Mouse (Mus musculus) gastrocnemius, postnatal 25 days (tissue): ENCODE data around the gene Smarcd1. TPM values are rescaled to one million over a fixed set of nuclear protein-coding genes. Genes with fewer than 3 reads are reported as not detected.
"Not testable (repeated sequence)": the region's sequence is repeated elsewhere in the genome, so short reads cannot be mapped to it uniquely, and the experiment has no call there.

Experiments used
- DNase-seq: peaks from one replicate; pipeline ENCODE4 v3.0.0; 2022
- total RNA-seq, 2 experiments: library from RNA; stranded (reverse); gene quantifications; 1 replicate in 1 of 2; 2 replicates in 1 of 2; pipeline ENCODE4 v1.2.3; 2021

Smarcd1 gene
- total RNA-seq, 2 experiments from 2014 or later, result 4.6 to 5.9 TPM

GRCm38 (mm10) chr15:99715361-99715865, 13.5 kb downstream of the Smarcd1 start:
- DNase-seq, result no peak

- no peak for DNase-seq
These were observed 14.2 kb downstream of the Smarcd1 start for GRCm38 (mm10) chr15:99715982-99716746.

GRCm38 (mm10) chr15:99716814-99717213, 14.9 kb downstream of the Smarcd1 start:
- no peak for DNase-seq

DNA sequence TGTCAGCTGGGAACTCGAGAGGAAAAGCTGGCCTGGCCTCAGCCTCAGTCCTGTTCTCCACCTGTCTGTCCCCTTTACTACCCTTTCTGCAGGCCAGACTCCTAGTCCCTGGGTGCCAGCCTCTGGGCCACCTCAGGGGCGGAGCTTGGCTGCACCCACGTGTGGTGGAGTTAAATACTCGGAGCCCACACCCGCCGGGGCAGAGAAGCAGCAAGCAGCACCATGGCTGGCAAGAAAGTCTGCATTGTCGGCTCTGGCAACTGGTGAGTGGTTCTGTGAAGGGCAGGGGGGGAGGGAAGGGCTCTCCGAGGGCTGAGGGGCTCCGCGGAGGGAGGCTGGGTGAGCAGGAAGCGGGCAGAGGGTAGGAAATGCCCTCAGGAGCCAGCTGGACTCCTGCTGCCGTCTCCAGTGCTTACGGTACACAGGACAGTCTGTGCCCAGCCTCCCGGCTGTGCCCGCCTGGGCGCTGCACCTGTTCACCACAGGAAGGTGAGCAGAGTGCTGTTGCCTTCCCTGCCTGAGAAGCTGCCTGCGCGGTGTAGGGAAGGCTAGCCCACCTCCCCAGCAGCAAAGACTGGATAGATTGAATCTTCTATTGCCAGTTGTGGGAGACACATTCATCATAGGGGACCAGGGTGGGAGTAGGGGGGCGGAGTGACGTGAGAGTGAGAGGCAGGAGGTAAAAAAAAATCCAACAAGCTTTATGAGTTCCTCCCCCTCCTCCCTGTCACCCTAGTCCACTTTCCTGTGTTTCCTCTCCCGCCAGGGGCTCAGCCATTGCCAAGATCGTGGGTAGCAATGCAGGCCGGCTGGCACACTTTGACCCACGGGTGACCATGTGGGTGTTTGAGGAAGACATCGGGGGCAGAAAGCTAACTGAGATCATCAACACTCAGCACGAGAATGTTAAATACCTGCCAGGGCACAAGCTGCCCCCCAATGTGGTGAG, 15.7 kb downstream of the Smarcd1 start, which contains the start of gene Gpd1:
Gene Gpd1 (plus strand): TSS at position 130 of the 949 bp plus-strand sequence.
- DNase-seq, result peak; percentile 89

- DNase-seq, result peak; percentile 76
These were observed 16.6 kb downstream of the Smarcd1 start for GRCm38 (mm10) chr15:99718461-99719021.

DNA sequence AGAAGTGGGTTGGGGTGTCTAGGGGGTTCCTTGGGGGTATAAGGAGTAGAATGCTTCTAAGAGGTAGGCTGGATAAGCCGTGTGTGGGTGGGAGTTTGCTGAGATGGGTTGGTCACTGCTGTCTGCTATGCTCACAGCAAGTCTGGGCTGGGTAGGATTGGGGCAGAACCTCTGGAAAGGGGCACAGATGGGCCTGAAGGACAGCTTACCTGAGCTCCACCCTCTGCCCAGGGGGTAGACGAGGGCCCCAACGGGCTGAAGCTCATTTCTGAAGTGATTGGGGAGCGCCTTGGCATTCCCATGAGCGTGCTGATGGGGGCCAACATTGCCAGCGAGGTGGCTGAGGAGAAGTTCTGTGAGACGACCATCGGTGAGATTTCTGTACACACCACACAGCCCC, 17.9 kb downstream of the Smarcd1 start:
- no peak for DNase-seq

- no peak for DNase-seq
These were observed 20.2 kb downstream of the Smarcd1 start for GRCm38 (mm10) chr15:99721921-99722743.

GRCm38 (mm10) chr15:99723120-99723514, 21.2 kb downstream of the Smarcd1 start:
- DNase-seq, result no peak

- peak; percentile 85 for DNase-seq
These were observed 21.8 kb downstream of the Smarcd1 start for GRCm38 (mm10) chr15:99723515-99724291.

DNA sequence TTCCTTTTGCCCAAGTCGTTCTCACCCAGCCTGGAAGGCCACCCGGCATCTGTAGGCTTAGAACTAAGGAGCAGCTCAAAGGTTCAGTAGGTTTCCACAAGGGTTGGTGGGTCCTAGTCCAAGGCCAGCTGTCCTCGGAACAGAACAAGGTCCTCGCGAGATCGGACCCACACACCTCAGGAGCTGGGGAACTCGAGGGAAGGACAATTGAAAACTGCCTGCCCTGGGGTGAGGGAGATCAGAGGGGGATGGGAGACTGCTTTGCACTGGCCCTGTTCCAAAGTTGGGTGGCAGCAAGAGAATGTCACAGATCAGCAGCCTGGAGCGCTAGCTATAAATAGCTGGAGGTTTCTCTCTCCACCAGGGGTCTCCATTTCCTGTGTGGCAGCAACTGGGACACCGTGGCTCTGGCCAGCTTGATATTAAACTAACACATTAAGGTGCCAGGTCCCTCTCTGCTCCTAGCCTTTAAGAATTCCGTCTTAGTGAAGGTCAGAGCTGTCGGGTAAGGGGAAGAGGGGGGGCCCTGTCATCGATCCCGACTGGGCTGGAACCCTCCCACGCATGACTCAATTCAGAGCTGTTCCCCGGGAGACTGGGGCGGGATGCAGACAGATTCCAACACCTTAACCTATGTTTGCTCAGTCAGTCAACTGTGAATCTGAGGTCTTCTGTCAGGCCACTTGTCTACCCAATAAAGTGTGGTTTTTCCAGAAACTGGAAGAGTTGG, 22.5 kb downstream of the Smarcd1 start:
- DNase-seq, result peak; percentile 83

DNA sequence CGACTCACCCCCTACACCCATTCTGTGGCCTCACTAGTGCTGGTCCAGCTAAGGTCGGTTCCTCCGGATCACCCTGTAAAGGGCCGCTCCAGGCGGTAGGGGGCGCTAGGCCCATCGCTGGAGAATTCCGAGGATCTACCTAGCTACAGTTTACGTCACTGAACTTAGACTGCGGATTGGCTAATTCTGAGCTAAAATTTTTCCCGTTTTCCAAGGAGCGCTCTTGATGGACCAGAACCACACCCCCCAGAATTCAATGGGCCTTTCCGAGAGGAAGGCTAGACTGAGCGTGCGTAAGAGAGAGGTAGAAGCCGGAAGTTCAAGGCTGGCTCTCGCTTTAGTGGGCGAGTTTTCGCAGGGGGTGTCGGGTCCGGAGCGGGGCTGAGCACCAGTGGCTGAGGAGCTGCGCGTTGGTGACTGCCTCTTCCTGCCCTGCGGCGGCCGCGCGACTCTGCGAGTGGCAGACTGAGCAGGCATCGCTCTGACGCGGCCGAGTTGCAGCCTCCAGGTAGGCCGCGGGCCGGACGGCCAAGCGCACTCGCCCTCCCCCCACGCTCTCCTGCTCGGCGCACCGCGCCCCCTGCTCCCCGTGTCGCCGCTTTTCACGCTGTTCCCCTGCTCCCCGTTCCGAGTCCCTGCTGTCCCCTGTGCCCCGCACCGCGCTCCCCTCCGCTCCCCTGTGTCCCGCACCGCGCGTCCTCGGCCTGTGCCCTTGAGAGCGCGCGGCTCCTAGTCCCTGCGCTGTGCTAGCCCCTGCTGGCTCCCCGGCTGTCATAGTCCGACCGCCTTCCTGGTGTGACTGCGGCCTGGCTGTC, 23.6 kb downstream of the Smarcd1 start, which contains the start of gene Cox14:
Gene Cox14 (plus strand): TSS at position 278 of the 815 bp plus-strand sequence.
- DNase-seq, result peak; percentile 95

DNA sequence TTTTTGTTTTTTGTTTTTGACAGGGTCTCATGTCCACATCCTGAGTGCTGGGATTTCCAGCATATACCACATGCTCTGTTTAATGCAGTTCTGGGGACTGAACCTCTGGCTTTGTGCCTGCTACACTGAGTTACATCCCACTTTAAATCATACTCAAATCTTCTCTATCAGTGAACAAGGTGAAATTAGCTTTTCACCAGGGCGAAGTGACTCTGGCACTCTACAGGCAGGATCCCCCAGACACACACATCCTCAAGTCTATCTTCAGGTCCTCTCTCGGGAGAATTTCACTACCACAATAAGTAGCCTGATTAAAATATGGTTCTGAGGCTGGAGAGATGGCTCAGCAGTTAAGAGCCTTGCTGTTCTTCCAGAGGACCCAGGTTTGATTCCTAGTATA, 24.6 kb downstream of the Smarcd1 start:
- DNase-seq, result no peak

DNA sequence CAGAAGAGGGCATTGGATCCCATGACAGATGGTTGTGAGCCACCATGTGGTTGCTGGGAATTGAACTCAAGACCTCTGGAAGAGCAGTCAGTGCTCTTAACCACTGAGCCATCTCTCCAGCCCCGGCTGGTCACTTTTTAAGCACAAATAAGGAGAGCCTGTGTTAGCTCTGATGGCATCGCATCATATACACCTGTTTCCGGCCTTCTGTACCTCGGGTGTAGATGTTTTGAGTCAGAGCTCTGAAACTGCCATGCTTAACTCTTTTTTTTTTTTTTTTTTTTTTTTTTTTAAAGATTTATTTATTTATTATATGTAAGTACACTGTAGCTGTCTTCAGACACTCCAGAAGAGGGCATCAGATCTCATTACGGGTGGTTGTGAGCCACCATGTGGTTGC, 25.1 kb downstream of the Smarcd1 start:
- DNase-seq, result not testable (repeated sequence)

GRCm38 (mm10) chr15:99727525-99727924, 25.6 kb downstream of the Smarcd1 start:
- DNase-seq, result no peak

GRCm38 (mm10) chr15:99728211-99728610, 26.3 kb downstream of the Smarcd1 start:
- DNase-seq, result no peak

- no peak for DNase-seq
These were observed 27.3 kb downstream of the Smarcd1 start for GRCm38 (mm10) chr15:99729056-99729783.

GRCm38 (mm10) chr15:99731167-99731566, 29.2 kb downstream of the Smarcd1 start:
- no peak for DNase-seq

DNA sequence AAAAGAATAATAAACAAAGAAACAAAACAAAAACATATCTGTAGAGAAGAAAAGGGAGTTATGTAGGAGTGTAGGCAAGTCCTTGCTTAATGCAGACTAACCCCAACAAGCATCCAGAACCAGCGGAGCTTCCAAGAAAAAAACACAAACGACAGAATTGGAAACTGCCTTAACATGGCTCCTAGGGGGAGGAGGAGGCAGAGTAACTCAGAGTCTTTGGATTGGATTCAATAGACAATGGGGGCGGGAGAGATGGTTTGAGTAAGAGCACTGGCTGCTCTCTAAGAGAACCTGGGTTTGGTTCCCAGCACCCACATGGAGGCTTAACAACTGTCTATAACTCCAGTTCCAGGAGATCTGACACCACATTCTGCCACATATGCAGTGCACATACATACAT, 29.7 kb downstream of the Smarcd1 start:
- DNase-seq, result no peak
